Mouse (Mus musculus) C2C12 (cell line): ENCODE data around the gene Sult5a1. TPM values are rescaled to one million over a fixed set of nuclear protein-coding genes. Genes with fewer than 3 reads are reported as not detected.

Experiments used
- H3K27me3 ChIP-seq: one replicate; pipeline ENCODE4 v1.6.1; 2011; ENCODE audit not compliant: control insufficient read depth, insufficient read depth, insufficient read length
- H3K36me3 ChIP-seq: one replicate; pipeline ENCODE4 v1.6.1; 2011; ENCODE audit not compliant: control insufficient read depth, insufficient read depth
- H3K4me3 ChIP-seq: one replicate; pipeline ENCODE4 v1.5.1; 2011; ENCODE audit warnings: mild to moderate bottlenecking, control low read depth; ENCODE audit not compliant: poor library complexity, insufficient read depth, severe bottlenecking
- H3K79me2 ChIP-seq: one replicate; pipeline ENCODE4 v1.6.1; 2011; ENCODE audit not compliant: control insufficient read depth, insufficient read depth
- H3K79me3 ChIP-seq: one replicate; pipeline ENCODE4 v1.6.1; 2011; ENCODE audit warnings: low read depth, control low read depth
- H3ac ChIP-seq: one replicate; pipeline ENCODE3; 2011; ENCODE audit warnings: low read depth; ENCODE audit not compliant: control insufficient read depth, insufficient read length
- CEBPB ChIP-seq: IDR thresholded peaks from one replicate; pipeline ENCODE4 v1.6.1; 2011; ENCODE audit warnings: low read depth, mild to moderate bottlenecking, control low read depth, moderate library complexity
- CTCF ChIP-seq: IDR thresholded peaks from one replicate; pipeline ENCODE4 v1.5.1; 2011; ENCODE audit not compliant: control insufficient read depth, insufficient read depth, insufficient read length
- FOSL1 ChIP-seq: IDR thresholded peaks from one replicate; pipeline ENCODE4 v1.8.0; 2011; ENCODE audit warnings: mild to moderate bottlenecking, low read length; ENCODE audit not compliant: poor library complexity, insufficient read depth, severe bottlenecking
- MAX ChIP-seq: IDR thresholded peaks from one replicate; pipeline ENCODE4 v1.6.1; 2011; ENCODE audit warnings: mild to moderate bottlenecking, control low read depth
- MYOD1 ChIP-seq: IDR thresholded peaks from one replicate; pipeline ENCODE4 v1.6.1; 2011; ENCODE audit warnings: low read depth; ENCODE audit not compliant: control insufficient read depth, insufficient read length
- MYOG ChIP-seq: IDR thresholded peaks from one replicate; pipeline ENCODE4 v1.6.1; 2011; ENCODE audit not compliant: control insufficient read depth, insufficient read length; ENCODE audit errors: extremely low read depth
- USF1 ChIP-seq: IDR thresholded peaks from one replicate; pipeline ENCODE4 v1.6.1; 2011; ENCODE audit warnings: low read depth, mild to moderate bottlenecking, control low read depth, moderate library complexity
- polyA plus RNA-seq: library from polyadenylated mRNA; unstranded; fragments of >200 nt; fragmentation: generic; extraction: Trizol; gene quantifications from one replicate; pipeline ENCODE4 v1.2.1, GENCODE M21; 2012; ENCODE audit warnings: missing spikeins

Gene Sult5a1
- polyA plus RNA-seq, 1 experiment, result 0.05 TPM

DNA sequence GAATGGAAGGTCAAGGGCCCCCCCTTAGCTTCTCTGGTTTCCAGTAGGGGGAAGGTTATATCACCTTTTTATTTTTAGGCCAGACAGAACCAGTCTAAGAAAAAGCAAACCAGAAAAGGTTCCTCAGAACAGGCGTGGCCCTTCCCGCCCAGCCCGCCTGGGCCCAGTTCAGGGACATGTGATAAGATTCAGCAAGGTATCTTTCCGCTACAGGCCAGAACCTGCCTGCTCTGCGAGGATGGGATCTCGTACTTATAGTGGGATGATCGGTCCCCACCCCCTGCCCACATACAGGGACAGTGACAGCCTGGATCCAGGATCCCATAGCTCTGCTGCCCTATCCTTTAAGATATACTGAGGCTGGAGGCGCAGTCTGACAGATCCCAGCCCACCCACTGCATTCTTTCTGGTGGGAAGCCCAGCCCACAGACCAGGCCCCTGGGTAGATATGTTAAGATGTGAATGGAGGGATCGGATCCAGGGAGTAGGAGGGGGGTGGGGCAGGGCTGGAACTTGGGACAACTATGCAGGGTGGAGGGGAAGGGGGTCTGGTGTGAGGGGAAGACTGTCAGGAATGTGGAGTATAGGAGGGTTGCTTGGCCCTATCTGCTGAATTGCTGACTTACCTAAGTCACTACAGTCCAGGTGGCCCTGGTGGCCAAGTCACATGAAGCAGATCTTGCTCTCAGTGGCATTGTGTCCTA, 1.9 kb downstream of the Sult5a1 start:
- peaks cover 3% of the 10 kb centered on the region for H3K27me3 ChIP-seq
- H3K79me3 ChIP-seq, result no peaks in the 10 kb centered on the region
- TF ChIP-seq MYOG (no peak), FOSL1 (no peak), MYOD1 (no peak), CEBPB (no peak), CTCF (no peak), MAX (no peak)
- no peaks in the 10 kb centered on the region for H3K36me3 ChIP-seq
- no peak overlapping the region for H3ac ChIP-seq
- H3K4me3 ChIP-seq, result no peak overlapping the region
- H3K79me2 ChIP-seq, result no peaks in the 10 kb centered on the region

- H3K79me3 ChIP-seq, result no peaks in the 10 kb centered on the region
- H3K79me2 ChIP-seq, result no peaks in the 10 kb centered on the region
- H3K4me3 ChIP-seq, result no peak overlapping the region
- H3ac ChIP-seq, result no peak overlapping the region
- peaks cover 3% of the 10 kb centered on the region for H3K27me3 ChIP-seq
- TF ChIP-seq MAX (no peak), CTCF (peak; percentile 23)
- H3K36me3 ChIP-seq, result no peaks in the 10 kb centered on the region
These were observed 2.9 kb downstream of the Sult5a1 start for GRCm38 (mm10) chr8:123155177-123155576.

DNA sequence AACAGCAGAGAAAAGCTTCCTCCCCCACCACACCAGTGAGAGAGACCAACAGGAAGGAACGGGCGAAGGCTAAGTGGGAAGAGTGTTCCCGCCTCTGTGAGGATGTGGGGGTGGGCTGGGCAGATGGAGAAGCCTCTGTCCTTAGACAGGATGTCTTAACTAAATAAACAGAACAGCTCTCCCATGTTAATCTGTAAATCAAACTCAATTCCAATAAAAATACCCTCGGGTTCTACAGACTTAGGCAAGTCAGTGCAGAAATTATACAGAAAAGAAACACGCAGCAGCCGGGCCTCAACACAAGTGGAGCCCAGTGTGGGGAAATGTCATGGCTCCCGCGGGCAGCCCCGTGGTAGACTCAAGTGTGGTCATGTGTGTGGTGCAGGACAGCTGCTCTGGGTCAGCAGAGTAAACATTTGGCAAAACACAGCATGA, 7.4 kb downstream of the Sult5a1 start:
- Histone ChIP-seq H3K4me3 (no peak overlapping the region), H3ac (no peak overlapping the region), H3K36me3 (no peaks in the 10 kb centered on the region), H3K79me2 (no peaks in the 10 kb centered on the region), H3K79me3 (no peaks in the 10 kb centered on the region), H3K27me3 (peaks cover 3% of the 10 kb centered on the region)
- no peak for TF ChIP-seq FOSL1
- TF ChIP-seq MAX, result no peak
- no peak for TF ChIP-seq MYOD1
- TF ChIP-seq USF1, result no peak
- no peak for TF ChIP-seq CTCF

DNA sequence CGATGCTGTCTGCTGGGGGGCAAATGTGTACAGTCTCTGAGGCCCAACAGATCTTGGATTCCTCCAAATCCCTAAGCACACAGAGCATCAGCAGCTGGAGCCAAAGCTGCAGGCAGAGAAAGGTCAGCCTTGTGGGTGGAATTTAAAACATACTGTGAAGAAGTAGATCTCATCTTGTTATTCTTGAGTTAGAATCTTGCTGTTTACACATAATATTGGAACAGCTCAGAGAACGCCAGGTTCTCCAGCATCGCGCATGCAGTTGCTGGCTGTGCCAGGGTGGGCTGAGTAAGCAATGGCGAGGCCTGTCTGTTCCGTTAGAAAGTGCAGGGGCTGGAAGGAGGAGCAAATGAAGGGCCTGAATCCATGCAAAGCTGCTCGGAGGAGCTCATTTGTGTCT, 11.7 kb downstream of the Sult5a1 start:
- Histone ChIP-seq H3K4me3 (no peak overlapping the region), H3K79me3 (no peaks in the 10 kb centered on the region), H3K27me3 (no peaks in the 10 kb centered on the region), H3K36me3 (no peaks in the 10 kb centered on the region), H3ac (no peak overlapping the region), H3K79me2 (no peaks in the 10 kb centered on the region)
- TF ChIP-seq CEBPB (no peak), MYOG (no peak), USF1 (no peak), CTCF (no peak), MAX (no peak)

- Histone ChIP-seq H3ac (no peak overlapping the region), H3K79me2 (no peaks in the 10 kb centered on the region), H3K27me3 (no peaks in the 10 kb centered on the region), H3K36me3 (no peaks in the 10 kb centered on the region), H3K79me3 (no peaks in the 10 kb centered on the region), H3K4me3 (no peak overlapping the region)
- TF ChIP-seq CEBPB, result no peak
- no peak for TF ChIP-seq MYOD1
- no peak for TF ChIP-seq FOSL1
- no peak for TF ChIP-seq MAX
- no peak for TF ChIP-seq MYOG
- no peak for TF ChIP-seq CTCF
- no peak for TF ChIP-seq USF1
These were observed 12.8 kb downstream of the Sult5a1 start for GRCm38 (mm10) chr8:123145279-123145678.

GRCm38 (mm10) chr8:123141741-123142462, 16.2 kb downstream of the Sult5a1 start:
- Histone ChIP-seq H3K27me3 (no peaks in the 10 kb centered on the region), H3K79me3 (no peaks in the 10 kb centered on the region), H3K4me3 (no peak overlapping the region), H3ac (no peak overlapping the region), H3K36me3 (no peaks in the 10 kb centered on the region), H3K79me2 (no peaks in the 10 kb centered on the region)
- TF ChIP-seq CTCF (no peak), USF1 (peak; percentile 24)
